10 mouse cellular contexts compared by ENCODE assay signal in the genomic region with DNA sequence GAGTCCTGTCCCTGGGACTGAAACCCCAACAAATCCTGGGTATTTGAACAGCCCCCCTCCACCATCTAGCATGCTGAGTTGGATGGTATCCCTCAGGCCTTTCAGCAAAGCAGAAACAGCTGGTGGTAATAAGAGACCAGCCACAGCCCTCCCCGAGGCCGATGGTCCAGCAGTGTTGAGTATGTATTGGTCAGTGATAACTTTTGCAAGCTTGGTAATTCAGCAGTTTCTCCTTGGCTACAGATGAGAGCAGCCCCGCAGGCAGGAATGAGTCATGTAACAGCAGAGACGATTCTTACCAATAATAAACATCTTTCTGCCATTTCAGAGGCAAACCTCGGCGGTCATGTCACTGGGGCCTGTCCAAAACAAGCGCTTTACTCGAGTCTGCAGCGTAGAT. TPM values are rescaled to one million over a fixed set of nuclear protein-coding genes. Genes with fewer than 3 reads are reported as not detected.
A peak's percentile ranks its signal among the peaks of the same experiment; 100 is the strongest.
DNase-seq lines count a peak whose midpoint lies in the region; ATAC-seq lines count a peak whose summit lies in the region.
"Had no signal": no experiment of that assay in that cellular context is flagged by ENCODE, and none has a peak within 500 bp of the region (broad histone marks: within the 10 kb centered on the region; RNA-seq: fewer than 3 reads in every experiment).

No protein-coding gene starts in this region.

- DNase-seq in lung, postnatal 14 days = no peak
- peak; percentile 58 for DNase-seq in adrenal gland, adult 8-10 months
- DNase-seq in thymus, postnatal 14 days = no peak
- DNase-seq in liver, embryonic 11.5 days (ENCODE audit: low spot score) = no peak
- no peak for DNase-seq in spleen, postnatal 14 days (ENCODE audit: low spot score in 2 of 2)

- WGBS in lung, embryonic 16.5 days = 57% methylated on average over 9 of the region's 9 CpGs
- 32% methylated on average over 9 of the region's 9 CpGs for WGBS in embryonic facial prominence, embryonic 12.5 days
- WGBS in limb, embryonic 15.5 days = 28% methylated on average over 9 of the region's 9 CpGs
- WGBS in liver, embryonic 11.5 days = 85% methylated on average over 9 of the region's 9 CpGs

- ATAC-seq in lung, embryonic 16.5 days (ENCODE audit: low read depth) = no peak
- peak; percentile 53; the same call in 1 of the 2 replicates for ATAC-seq in embryonic facial prominence, embryonic 12.5 days (ENCODE audit: insufficient number of reproducible peaks, insufficient read depth, low FRiP score, low TSS enrichment)
- ATAC-seq in limb, embryonic 15.5 days (ENCODE audit: insufficient number of reproducible peaks, low FRiP score, low TSS enrichment, low read depth) = no peak
- ATAC-seq in liver, embryonic 11.5 days (replicated peaks; ENCODE audit: low FRiP score) = no peak
- ATAC-seq: forebrain, embryonic 16.5 days had no signal

- H3K36me3 ChIP-seq in lung, embryonic 16.5 days (ENCODE audit: control insufficient read depth, insufficient read depth, low read length) = no peaks in the 10 kb centered on the region; the same call in none of the 2 replicates
- peaks cover 11% of the 10 kb centered on the region; the same call in 1 of the 2 replicates for H3K36me3 ChIP-seq in embryonic facial prominence, embryonic 12.5 days
- H3K36me3 ChIP-seq in limb, embryonic 15.5 days = peaks cover 6% of the 10 kb centered on the region; the same call in 1 of the 2 replicates
- H3K36me3 ChIP-seq in liver, embryonic 11.5 days (ENCODE audit: control insufficient read depth, insufficient read depth, low read length) = peaks cover 14% of the 10 kb centered on the region

- peaks cover 31% of the 10 kb centered on the region for H3K4me1 ChIP-seq in lung, embryonic 16.5 days (replicated peaks; ENCODE audit: control insufficient read depth, insufficient read depth, low read length)
- peaks cover 69% of the 10 kb centered on the region for H3K4me1 ChIP-seq in embryonic facial prominence, embryonic 12.5 days
- H3K4me1 ChIP-seq in limb, embryonic 15.5 days = peaks cover 58% of the 10 kb centered on the region
- peaks cover 34% of the 10 kb centered on the region for H3K4me1 ChIP-seq in liver, embryonic 11.5 days (replicated peaks; ENCODE audit: control insufficient read depth, insufficient read depth, low read length)

- H3K4me3 ChIP-seq in lung, embryonic 16.5 days (ENCODE audit: low read length) = no peak overlapping the region
- H3K4me3 ChIP-seq in embryonic facial prominence, embryonic 12.5 days = no peak overlapping the region
- H3K4me3 ChIP-seq in limb, embryonic 15.5 days = no peak overlapping the region
- no peak overlapping the region for H3K4me3 ChIP-seq in liver, embryonic 11.5 days (ENCODE audit: low read depth, low read length)

- peak overlapping the region; percentile 16; the same call in 1 of the 2 replicates for H3K27ac ChIP-seq in lung, embryonic 16.5 days (ENCODE audit: low read length)
- peak overlapping the region; percentile 76 for H3K27ac ChIP-seq in embryonic facial prominence, embryonic 12.5 days
- H3K27ac ChIP-seq in limb, embryonic 15.5 days = peak overlapping the region; percentile 65
- H3K27ac ChIP-seq in liver, embryonic 11.5 days (ENCODE audit: low read depth, low read length) = no peak overlapping the region
- H3K27ac ChIP-seq: liver, embryonic 14.5 days had no signal

- no peak overlapping the region for H3K9ac ChIP-seq in lung, embryonic 16.5 days (ENCODE audit: low read length)
- H3K9ac ChIP-seq in embryonic facial prominence, embryonic 12.5 days = no peak overlapping the region
- no peak overlapping the region for H3K9ac ChIP-seq in limb, embryonic 15.5 days
- no peak overlapping the region for H3K9ac ChIP-seq in liver, embryonic 11.5 days (ENCODE audit: low read depth, low read length)
- H3K9ac ChIP-seq: liver, embryonic 14.5 days had no signal

- no peaks in the 10 kb centered on the region for H3K9me3 ChIP-seq in lung, embryonic 16.5 days (ENCODE audit: control insufficient read depth, low read length)
- H3K9me3 ChIP-seq in embryonic facial prominence, embryonic 12.5 days = no peaks in the 10 kb centered on the region
- no peaks in the 10 kb centered on the region for H3K9me3 ChIP-seq in limb, embryonic 15.5 days
- H3K9me3 ChIP-seq in liver, embryonic 11.5 days (ENCODE audit: control insufficient read depth, low read length) = no peaks in the 10 kb centered on the region

- H3K27me3 ChIP-seq in lung, embryonic 16.5 days (ENCODE audit: control insufficient read depth, insufficient read depth, low read depth, low read length) = no peaks in the 10 kb centered on the region
- no peaks in the 10 kb centered on the region for H3K27me3 ChIP-seq in embryonic facial prominence, embryonic 12.5 days
- no peaks in the 10 kb centered on the region for H3K27me3 ChIP-seq in limb, embryonic 15.5 days
- no peaks in the 10 kb centered on the region for H3K27me3 ChIP-seq in liver, embryonic 11.5 days (replicated peaks; ENCODE audit: control insufficient read depth, insufficient read depth, low read length)

- H3K4me2 ChIP-seq in lung, embryonic 16.5 days (ENCODE audit: low read depth, low read length) = no peak overlapping the region
- H3K4me2 ChIP-seq in embryonic facial prominence, embryonic 12.5 days (replicated peaks) = no peak overlapping the region; the same call in 1 of the 2 replicates
- no peak overlapping the region for H3K4me2 ChIP-seq in limb, embryonic 15.5 days
- no peak overlapping the region for H3K4me2 ChIP-seq in liver, embryonic 11.5 days

RNA-seq across cellular contexts. Expression of a gene that starts 23.9 kb away (rescaled TPM):
- 454 and 473 TPM in 2 replicates for polyA plus RNA-seq in lung, embryonic 16.5 days (2015; fragmentation: Nextera tagmentation; extraction: Ambion mirVana)
- total RNA-seq in adrenal gland, adult 8-10 months (2022) = 100 to 1,000 TPM; 357 to 412 (median 388) TPM
- 415 TPM in 2 replicates for polyA plus RNA-seq in embryonic facial prominence, embryonic 12.5 days (2016; fragmentation: Nextera tagmentation; extraction: Ambion mirVana)
- polyA plus RNA-seq in limb, embryonic 15.5 days (2015; fragmentation: Nextera tagmentation; extraction: Ambion mirVana) = 399 and 425 TPM in 2 replicates
- 250 and 257 TPM in 2 replicates for polyA plus RNA-seq in liver, embryonic 11.5 days (2014; fragmentation: Nextera tagmentation; extraction: Ambion mirVana)
